Mouse (Mus musculus): ENCODE measurements around the gene Ppp1r35. TPM values are rescaled to one million over a fixed set of nuclear protein-coding genes. Genes with fewer than 3 reads are reported as not detected.

Ppp1r35 gene
- total RNA-seq, 2 experiments from 2014 or later: 24.2 to 27.3 TPM

DNA sequence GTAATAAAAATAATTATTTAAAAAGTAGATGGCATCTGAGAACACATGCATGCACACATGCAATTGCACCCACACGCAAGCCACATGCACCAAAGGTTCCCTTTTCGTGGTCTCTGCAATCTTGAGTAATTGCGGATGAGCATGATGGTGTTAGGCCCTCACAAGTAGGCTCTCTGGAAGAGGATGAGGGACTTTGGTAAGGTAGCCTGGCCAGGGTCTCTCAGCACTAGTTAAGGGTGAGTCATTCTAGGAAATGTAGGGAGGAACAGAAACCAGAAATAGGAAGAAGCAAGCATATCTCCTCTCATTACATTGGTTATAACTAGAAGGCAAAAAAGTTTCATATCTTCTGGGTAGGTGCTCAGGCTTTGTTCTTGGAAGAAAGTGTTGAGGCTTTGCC, 46.4 kb downstream of the Ppp1r35 start:
- DNase-seq (ENCODE audit: low spot score in 2 of 2): no peak

DNA sequence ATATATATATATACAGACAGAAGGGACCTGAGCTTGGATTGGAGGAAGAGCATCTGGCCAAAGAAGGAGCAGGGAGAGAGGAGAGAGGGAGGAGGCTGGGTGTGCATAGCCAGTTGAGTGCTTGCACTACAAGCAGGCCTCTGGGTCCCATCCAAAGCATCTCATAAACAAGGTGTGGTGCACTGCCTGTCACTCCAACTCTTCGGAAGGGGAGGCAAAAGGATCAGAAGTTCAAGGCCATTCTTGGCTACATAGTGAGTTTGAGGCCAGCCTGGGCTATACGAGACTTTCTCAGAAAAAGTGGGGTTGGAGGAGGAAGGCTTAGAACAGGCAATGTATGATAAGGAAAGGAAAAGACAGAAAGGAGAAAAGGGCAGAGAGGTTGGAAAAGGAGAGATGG, 47.3 kb downstream of the Ppp1r35 start:
- no peak for DNase-seq (ENCODE audit: low spot score in 2 of 2)

- no peak for DNase-seq (ENCODE audit: low spot score in 2 of 2)
Observed at GRCm38 (mm10) chr5:137826421-137826820, 47.8 kb downstream of the Ppp1r35 start.

GRCm38 (mm10) chr5:137828694-137829093, 50.0 kb downstream of the Ppp1r35 start:
- DNase-seq (ENCODE audit: low spot score in 2 of 2): no peak

Other genes starting within 250 kb of the Ppp1r35 start
- not detected for gene Epo, start 245.6 kb upstream of the Ppp1r35 start, total RNA-seq (2021)
- gene Gnb2, start 245.3 kb upstream of the Ppp1r35 start, total RNA-seq (2021): 100 to 1,000 TPM; 704 to 770 TPM
- 100 to 1,000 TPM; 128 to 133 TPM for gene Actl6b, start 225.3 kb upstream of the Ppp1r35 start, total RNA-seq (2021)
- gene Tfr2, start 209.0 kb upstream of the Ppp1r35 start, total RNA-seq (2021): 10 to 100 TPM; 10.9 to 15.5 TPM
- gene Mospd3, start 177.8 kb upstream of the Ppp1r35 start, total RNA-seq (2021): 10 to 100 TPM; 36.7 to 40.0 TPM
- 10 to 100 TPM in 1 of 2 experiments, 1 to 10 TPM in 1; 6.9 to 13.6 TPM for gene Pcolce, start 165.1 kb upstream of the Ppp1r35 start, total RNA-seq (2021)
- under 1 TPM; 0.17 to 0.37 TPM for gene Fbxo24, start 149.8 kb upstream of the Ppp1r35 start, total RNA-seq (2021)
- gene Lrch4, start 149.7 kb upstream of the Ppp1r35 start, total RNA-seq (2021): 10 to 100 TPM; 14.7 to 19.5 TPM
- 10 to 100 TPM; 11.0 to 14.7 TPM for gene Gm20605, start 149.7 kb upstream of the Ppp1r35 start, total RNA-seq (2021)
- 1 to 10 TPM; 6.3 to 6.6 TPM for gene Sap25, start 137.5 kb upstream of the Ppp1r35 start, total RNA-seq (2021)
- gene Irs3, start 133.1 kb upstream of the Ppp1r35 start, total RNA-seq (2021): not detected
- gene Agfg2, start 94.1 kb upstream of the Ppp1r35 start, total RNA-seq (2021): 10 to 100 TPM; 51.7 to 56.5 TPM
- 10 to 100 TPM; 73.9 to 75.0 TPM for gene Nyap1, start 37.2 kb upstream of the Ppp1r35 start, total RNA-seq (2021)
- gene Tsc22d4, start 33.1 kb upstream of the Ppp1r35 start, total RNA-seq (2021): 100 to 1,000 TPM; 213 to 225 TPM
- gene Mepce, start 8.8 kb downstream of the Ppp1r35 start, total RNA-seq (2021): 10 to 100 TPM; 33.4 to 42.0 TPM
- 1 to 10 TPM; 5.0 to 5.7 TPM for gene Zcwpw1, start 8.9 kb downstream of the Ppp1r35 start, total RNA-seq (2021)
- under 1 TPM; 0.32 to 0.62 TPM for gene Pilra, start 57.4 kb downstream of the Ppp1r35 start, total RNA-seq (2021)
- gene Pilrb1, start 79.3 kb downstream of the Ppp1r35 start, total RNA-seq (2021): not detected
- gene Pilrb2, start 93.0 kb downstream of the Ppp1r35 start, total RNA-seq (2021): not detected
- gene Cyp3a13, start 142.8 kb downstream of the Ppp1r35 start, total RNA-seq (2021): under 1 TPM in 1 of 2 experiments, not detected in 1; 0.29 TPM
- 10 to 100 TPM; 25.4 to 25.7 TPM for gene Gjc3, start 184.2 kb downstream of the Ppp1r35 start, total RNA-seq (2021)
- gene Azgp1, start 202.7 kb downstream of the Ppp1r35 start, total RNA-seq (2021): not detected
- not detected for gene Smok3a, start 242.4 kb downstream of the Ppp1r35 start, total RNA-seq (2021)
- gene Smok3b, start 242.6 kb downstream of the Ppp1r35 start, total RNA-seq (2021): not detected